Mouse (Mus musculus) 3T3-L1 (cell line): ENCODE data around the gene Itpr1.

Experiments
- DNase-seq: peaks from one replicate; pipeline ENCODE4 v3.0.0-alpha.2; 2015; ENCODE audit warnings: low read depth, low spot score

Itpr1 gene

GRCm38 (mm10) chr6:108240754-108241153, 27.9 kb downstream of the Itpr1 start:
- DNase-seq = no peak

GRCm38 (mm10) chr6:108244571-108244970, 31.7 kb downstream of the Itpr1 start:
- DNase-seq = peak; percentile 55

- peak; percentile 35 for DNase-seq
Measured at GRCm38 (mm10) chr6:108246369-108247085, 33.6 kb downstream of the Itpr1 start.

- no peak for DNase-seq
Measured at GRCm38 (mm10) chr6:108247211-108247610, 34.3 kb downstream of the Itpr1 start.

- no peak for DNase-seq
Measured at GRCm38 (mm10) chr6:108248519-108248918, 35.6 kb downstream of the Itpr1 start.

GRCm38 (mm10) chr6:108249031-108249917, 36.4 kb downstream of the Itpr1 start:
- DNase-seq = no peak

- no peak for DNase-seq
Measured at GRCm38 (mm10) chr6:108249918-108250225, 37.0 kb downstream of the Itpr1 start.

- no peak for DNase-seq
Measured at GRCm38 (mm10) chr6:108250416-108250815, 37.5 kb downstream of the Itpr1 start.

GRCm38 (mm10) chr6:108252565-108253360, 39.9 kb downstream of the Itpr1 start:
- DNase-seq = no peak

- DNase-seq = no peak
Measured at GRCm38 (mm10) chr6:108254132-108255064, 41.5 kb downstream of the Itpr1 start.

- DNase-seq = no peak
Measured at GRCm38 (mm10) chr6:108255880-108256279, 43.0 kb downstream of the Itpr1 start.

GRCm38 (mm10) chr6:108257225-108257624, 44.3 kb downstream of the Itpr1 start:
- DNase-seq = no peak

GRCm38 (mm10) chr6:108258631-108259030, 45.7 kb downstream of the Itpr1 start:
- DNase-seq = no peak

GRCm38 (mm10) chr6:108259671-108260070, 46.8 kb downstream of the Itpr1 start:
- DNase-seq = no peak

- DNase-seq = no peak
Measured at GRCm38 (mm10) chr6:108261506-108261905, 48.6 kb downstream of the Itpr1 start.

- no peak for DNase-seq
Measured at GRCm38 (mm10) chr6:108264164-108264563, 51.3 kb downstream of the Itpr1 start.

- DNase-seq = no peak
Measured at GRCm38 (mm10) chr6:108273451-108273850, 60.6 kb downstream of the Itpr1 start.

GRCm38 (mm10) chr6:108274364-108275084, 61.6 kb downstream of the Itpr1 start:
- no peak for DNase-seq

- DNase-seq = no peak
Measured at GRCm38 (mm10) chr6:108276880-108277507, 64.1 kb downstream of the Itpr1 start.
